Mouse (Mus musculus) ES-E14 (cell line): ENCODE measurements at regions not wholly inside any gene's neighbourhood (a gene's known extent, or its start where the extent isn't known, plus 50 kb on each side); places are given as distances from the start of the nearest gene placed in this dataset.

Source experiments
- DNase-seq: peaks from one replicate; pipeline ENCODE4 v3.0.0-alpha.2; 2013; ENCODE audit warnings: low read depth, low spot score
- H3K27ac ChIP-seq: 2 replicates; pipeline ENCODE4 v1.5.1; 2012; ENCODE audit warnings: low read depth, mild to moderate bottlenecking, low read length, moderate library complexity, mixed read lengths; ENCODE audit not compliant: poor library complexity, insufficient read depth, severe bottlenecking
- H3K36me3 ChIP-seq: 2 replicates; pipeline ENCODE4 v1.6.1; 2012; ENCODE audit warnings: mild to moderate bottlenecking, low read length, moderate library complexity, mixed read lengths; ENCODE audit not compliant: control insufficient read depth, poor library complexity, insufficient read depth, severe bottlenecking
- H3K4me1 ChIP-seq, 2 experiments: fragments of 150-350 bp in 1 of 2; sonication (generic) in 1 of 2; 2 replicates each; pipeline ENCODE4 v1.6.1; 2012; ENCODE audit warnings: low read length in 2 of 2, mild to moderate bottlenecking in 1 of 2, mixed read lengths in 1 of 2; ENCODE audit not compliant: control insufficient read depth in 2 of 2, insufficient read depth in 2 of 2, poor library complexity in 1 of 2
- H3K4me3 ChIP-seq, 2 experiments: fragments of 150-350 bp in 1 of 2; sonication (generic) in 1 of 2; 2 replicates each; pipeline ENCODE4 v1.5.1; 2012; ENCODE audit warnings: low read length in 2 of 2, low read depth in 1 of 2, mild to moderate bottlenecking in 1 of 2, mixed read lengths in 1 of 2; ENCODE audit not compliant: insufficient read depth in 1 of 2, poor library complexity in 1 of 2, severe bottlenecking in 1 of 2
- H3K9ac ChIP-seq: 2 replicates; pipeline ENCODE4 v1.6.1; 2012; ENCODE audit warnings: low read depth, mild to moderate bottlenecking, low read length, mixed read lengths; ENCODE audit not compliant: poor library complexity, insufficient read depth, severe bottlenecking
- H3K9me3 ChIP-seq: fragments of 150-350 bp; sonication (generic); 2 replicates; pipeline ENCODE4 v1.6.1; 2012; ENCODE audit warnings: low read depth, mild to moderate bottlenecking, low read length; ENCODE audit not compliant: control insufficient read depth, insufficient read depth
- CHD2 ChIP-seq: IDR thresholded peaks from 2 replicates; pipeline ENCODE4 v1.6.1; 2014; ENCODE audit warnings: mild to moderate bottlenecking, low read depth, low read length, inconsistent platforms
- HCFC1 ChIP-seq: IDR thresholded peaks from 2 replicates; pipeline ENCODE4 v1.6.1; 2012; ENCODE audit warnings: low read length, inconsistent platforms, borderline replicate concordance; ENCODE audit not compliant: insufficient read depth
- MAFK ChIP-seq: IDR thresholded peaks from 2 replicates; pipeline ENCODE4 v1.6.1; 2014; ENCODE audit warnings: mild to moderate bottlenecking, low read depth, low read length, inconsistent platforms; ENCODE audit not compliant: insufficient read depth
- ZC3H11A ChIP-seq: IDR thresholded peaks from 2 replicates; pipeline ENCODE4 v1.6.1; 2012; ENCODE audit warnings: low read depth, mild to moderate bottlenecking, inconsistent platforms, low read length, borderline replicate concordance
- ZNF384 ChIP-seq: IDR thresholded peaks from 2 replicates; pipeline ENCODE4 v1.6.1; 2012; ENCODE audit warnings: low read depth, low read length, inconsistent platforms
- in situ Hi-C, 2 experiments: fragments of 600-800 bp; cut with MboI; formaldehyde crosslinking; loops; one replicate each; pipeline ENCODE4 v1.15.1; 2025; ENCODE audit warnings: low sequenced_read_pairs in 2 of 2, inconsistent platforms in 1 of 2; ENCODE audit not compliant: unreplicated experiment in 2 of 2

DNA sequence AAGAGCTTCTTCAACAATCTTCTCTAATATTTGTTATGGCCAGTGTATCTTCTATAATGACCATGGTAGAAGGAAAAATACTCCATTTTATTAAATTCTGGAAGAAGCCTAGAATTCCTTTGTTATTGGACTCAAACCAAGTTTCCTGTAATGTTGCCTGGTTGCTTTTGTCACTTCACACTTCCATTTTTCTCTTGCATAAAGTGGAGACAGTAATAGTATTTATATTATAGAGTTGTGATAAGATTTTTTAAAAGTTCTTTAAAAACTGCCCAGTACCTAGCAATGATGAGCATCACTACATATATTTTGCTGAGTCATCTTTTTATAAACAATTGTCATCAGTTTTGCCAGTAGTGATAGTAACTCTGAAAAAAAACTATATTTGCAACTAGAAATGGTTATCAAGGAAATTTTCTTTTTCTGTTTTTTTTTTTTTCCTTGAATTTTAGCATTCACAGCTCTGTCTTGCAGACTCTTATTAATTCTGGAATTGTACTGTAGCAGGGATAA is 415.2 kb upstream of the Aga start:
- 0 out of 2 replicates have a peak, but pooled peaks cover 1% of the 10 kb centered on the region for H3K9me3 ChIP-seq
- H3K4me1 ChIP-seq: no peaks in the 10 kb centered on the region
- H3K27ac ChIP-seq: no peak overlapping the region
- in situ Hi-C loops: no loop called here
- no peak overlapping the region for H3K4me3 ChIP-seq
- no peak overlapping the region for H3K9ac ChIP-seq
- no peak for DNase-seq
- no peak for TF ChIP-seq HCFC1
- TF ChIP-seq ZNF384: no peak
- TF ChIP-seq ZC3H11A: no peak
- no peak for TF ChIP-seq CHD2
- peak; percentile 88 for TF ChIP-seq MAFK
- H3K36me3 ChIP-seq: no peaks in the 10 kb centered on the region

DNA sequence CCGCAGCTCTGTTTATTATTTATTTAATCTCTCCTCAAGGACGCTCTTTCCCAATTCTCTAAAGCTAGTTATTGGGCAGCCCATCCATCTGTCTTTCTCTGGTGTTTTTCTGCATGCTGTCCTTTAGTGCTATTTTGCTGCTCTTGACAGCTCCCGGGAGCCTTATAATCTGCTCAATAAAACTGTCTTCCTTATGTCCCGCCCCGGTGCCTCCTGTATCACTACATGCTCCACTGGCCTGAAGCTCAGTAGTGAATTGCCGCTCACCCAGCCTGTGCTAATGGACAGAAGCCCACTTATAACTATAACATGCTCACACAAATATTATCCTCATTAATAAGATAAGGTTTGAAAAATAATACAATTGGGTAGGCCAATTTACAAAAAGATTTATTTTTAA is 371.5 kb upstream of the Aga start:
- no peak for DNase-seq
- H3K4me3 ChIP-seq: no peak overlapping the region
- no peaks in the 10 kb centered on the region; the same call in 1 of the 2 replicates for H3K9me3 ChIP-seq
- H3K36me3 ChIP-seq: no peaks in the 10 kb centered on the region
- in situ Hi-C loops: no loop called here
- no peak overlapping the region for H3K27ac ChIP-seq
- no peaks in the 10 kb centered on the region for H3K4me1 ChIP-seq
- no peak for TF ChIP-seq MAFK
- no peak for TF ChIP-seq ZC3H11A
- TF ChIP-seq HCFC1: no peak
- no peak for TF ChIP-seq ZNF384
- TF ChIP-seq CHD2: no peak
- no peak overlapping the region for H3K9ac ChIP-seq

DNA sequence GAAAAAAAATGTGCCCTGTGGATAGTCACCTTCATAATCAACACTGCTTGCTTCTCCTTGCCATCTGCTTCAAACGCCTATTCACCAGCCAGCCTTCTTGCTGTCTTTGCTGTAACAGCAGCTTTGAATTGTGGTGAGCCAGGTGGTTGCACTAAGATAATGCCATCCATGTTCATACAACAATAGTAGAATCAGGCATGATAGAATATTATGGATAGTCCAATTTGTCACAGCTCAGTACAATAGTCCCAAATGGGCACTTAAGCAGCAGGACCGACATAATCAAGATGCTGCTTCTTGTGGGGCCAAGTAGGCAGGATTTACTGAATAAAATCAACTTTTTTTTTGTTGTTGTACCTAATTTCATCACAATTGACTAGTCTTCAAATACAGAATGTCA is 362.6 kb upstream of the Aga start:
- in situ Hi-C loops: no loop called here

DNA sequence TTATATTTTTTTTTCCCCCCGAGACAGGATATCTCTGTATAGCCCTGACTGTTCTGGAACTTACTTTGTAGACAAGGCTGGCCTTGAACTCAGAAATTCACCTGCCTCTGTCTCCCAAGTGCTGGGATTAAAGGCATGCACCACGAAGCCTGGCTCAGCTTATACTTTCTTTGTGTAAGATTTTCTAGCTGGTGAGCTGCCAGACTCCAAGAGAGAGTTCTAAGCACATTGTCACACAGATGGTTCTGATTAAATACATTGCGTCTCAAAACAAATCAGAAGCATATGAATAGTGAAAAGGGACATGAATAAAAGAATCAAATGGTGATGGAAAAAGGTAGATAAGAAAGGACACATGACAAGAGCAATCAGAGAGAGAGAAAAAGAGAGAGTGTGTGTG is 347.5 kb upstream of the Aga start:
- in situ Hi-C loops: no loop called here
- DNase-seq: no peak
- no peaks in the 10 kb centered on the region for H3K36me3 ChIP-seq
- H3K9me3 ChIP-seq: no peaks in the 10 kb centered on the region
- no peak overlapping the region for H3K9ac ChIP-seq
- TF ChIP-seq HCFC1 (no peak), ZNF384 (no peak), CHD2 (no peak), MAFK (no peak), ZC3H11A (no peak)
- H3K4me1 ChIP-seq: no peaks in the 10 kb centered on the region
- no peak overlapping the region for H3K4me3 ChIP-seq
- no peak overlapping the region for H3K27ac ChIP-seq

More for the DNA sequence above, 362.6 kb upstream of the Aga start:
- Histone ChIP-seq H3K4me3 (no peak overlapping the region), H3K9ac (no peak overlapping the region), H3K9me3 (no peaks in the 10 kb centered on the region), H3K4me1 (no peaks in the 10 kb centered on the region), H3K27ac (no peak overlapping the region), H3K36me3 (no peaks in the 10 kb centered on the region)
- no peak for TF ChIP-seq MAFK
- no peak for DNase-seq

DNA sequence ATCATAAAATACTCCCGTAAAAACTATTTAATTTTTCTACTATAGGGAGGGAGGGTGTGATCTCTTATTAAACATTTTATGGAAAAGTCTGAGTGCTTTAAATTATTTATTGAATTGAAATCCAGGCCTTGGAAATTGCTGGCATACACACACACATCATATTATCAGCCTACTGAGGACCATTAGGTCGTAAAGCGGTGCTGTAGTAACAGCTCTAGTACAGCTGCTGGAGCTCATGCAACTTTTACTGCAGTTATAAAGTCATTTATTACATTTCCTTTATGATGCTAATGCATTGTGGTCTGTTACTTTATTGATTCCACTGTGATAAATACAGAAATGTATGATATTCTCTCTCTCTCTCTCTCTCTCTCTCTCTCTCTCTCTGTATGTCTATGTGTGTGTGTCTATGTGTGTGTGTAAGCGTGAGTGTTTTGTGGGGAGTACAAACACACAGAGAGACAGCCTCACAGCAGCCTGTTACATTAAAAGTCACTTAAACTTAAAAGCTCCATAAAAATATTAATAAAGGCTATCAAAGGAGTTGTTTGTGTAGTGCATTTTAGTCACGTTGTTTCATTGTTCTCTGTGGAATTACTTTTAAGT is 339.7 kb upstream of the Aga start:
- no peak for TF ChIP-seq MAFK
- no peak for TF ChIP-seq CHD2
- TF ChIP-seq ZNF384: no peak
- TF ChIP-seq ZC3H11A: no peak
- TF ChIP-seq HCFC1: no peak
- H3K36me3 ChIP-seq: no peaks in the 10 kb centered on the region
- in situ Hi-C loops: no loop called here
- H3K4me1 ChIP-seq: no peaks in the 10 kb centered on the region
- no peaks in the 10 kb centered on the region for H3K9me3 ChIP-seq
- DNase-seq: no peak
- no peak overlapping the region for H3K9ac ChIP-seq
- no peak overlapping the region for H3K27ac ChIP-seq
- H3K4me3 ChIP-seq: no peak overlapping the region
